Mouse (Mus musculus) forebrain, embryonic 15.5 days (tissue): Measurements from ENCODE around the gene Enam. TPM values are rescaled to one million over a fixed set of nuclear protein-coding genes. Genes with fewer than 3 reads are reported as not detected.

Source experiments
- ATAC-seq: fragments of 200-750 bp; cut with Nextera tagmentation; replicated peaks from 2 replicates; pipeline ENCODE4 v1.8.0; 2017; ENCODE audit warnings: mild to moderate bottlenecking, moderate TSS enrichment, moderate library complexity
- H3K27ac ChIP-seq: fragments of 300-500 bp; sonication (generic); replicated peaks from 2 replicates; pipeline ENCODE4 v1.5.1; 2015; ENCODE audit warnings: mild to moderate bottlenecking, inconsistent platforms
- H3K27me3 ChIP-seq: fragments of 300-500 bp; sonication (generic); 2 replicates; pipeline ENCODE4 v1.6.1; 2015; ENCODE audit warnings: inconsistent platforms
- H3K36me3 ChIP-seq: fragments of 300-500 bp; sonication (generic); 2 replicates; pipeline ENCODE4 v1.6.1; 2015; ENCODE audit warnings: mild to moderate bottlenecking, inconsistent platforms
- H3K4me1 ChIP-seq: fragments of 300-500 bp; sonication (generic); 2 replicates; pipeline ENCODE4 v1.6.1; 2015; ENCODE audit warnings: inconsistent platforms
- H3K4me2 ChIP-seq: fragments of 300-500 bp; sonication (generic); replicated peaks from 2 replicates; pipeline ENCODE4 v1.6.1; 2015; ENCODE audit warnings: mild to moderate bottlenecking, inconsistent platforms
- H3K4me3 ChIP-seq: fragments of 300-500 bp; sonication (generic); 2 replicates; pipeline ENCODE4 v1.5.1; 2015; ENCODE audit warnings: mild to moderate bottlenecking, inconsistent platforms
- H3K9ac ChIP-seq: fragments of 300-500 bp; sonication (generic); replicated peaks from 2 replicates; pipeline ENCODE4 v1.6.1; 2015; ENCODE audit warnings: mild to moderate bottlenecking, inconsistent platforms
- H3K9me3 ChIP-seq: fragments of 300-500 bp; sonication (generic); 2 replicates; pipeline ENCODE4 v1.6.1; 2016; ENCODE audit warnings: inconsistent platforms
- WGBS: fragments of 180-500 bp; shearing (Covaris S2); methylation state at CpG from one replicate; pipeline ENCODE4 v1.1.7; 2015; ENCODE audit warnings: mixed read lengths; 5-methylcytosine and 5-hydroxymethylcytosine counted together
- polyA plus RNA-seq: library from polyadenylated mRNA; unstranded; fragments of >200 nt; fragmentation: Nextera tagmentation; extraction: Ambion mirVana; gene quantifications from 2 replicates; pipeline ENCODE4 v1.2.1, GENCODE M21; 2015

Enam gene
- polyA plus RNA-seq = not detected in 2 replicates

- H3K4me2 ChIP-seq = no peak within 1 kb of the TSS
- H3K4me3 ChIP-seq = no peak within 1 kb of the TSS
- no peaks in the 10 kb centered on the region for H3K27me3 ChIP-seq
- H3K9me3 ChIP-seq = no peaks in the 10 kb centered on the region
- no peaks in the 10 kb centered on the region for H3K36me3 ChIP-seq
- H3K4me1 ChIP-seq = 0 out of 2 replicates have a peak, but pooled peaks cover 3% of the 10 kb centered on the region
- H3K27ac ChIP-seq = no peak within 1 kb of the TSS
- no peak within 1 kb of the TSS for H3K9ac ChIP-seq
- ATAC-seq = no peak
These were observed at the start of gene Enam for GRCm38 (mm10) chr5:88487675-88488074. TSS of gene Enam (plus strand) at chr5:88487975.

GRCm38 (mm10) chr5:88455691-88456090 lies 32.1 kb upstream of the Enam start, which contains the start of gene Ambn:
TSS of gene Ambn (plus strand) at chr5:88455991.
- H3K4me1 ChIP-seq = no peaks in the 10 kb centered on the region
- H3K4me3 ChIP-seq = no peak within 1 kb of the TSS
- no peak within 1 kb of the TSS for H3K9ac ChIP-seq
- H3K27me3 ChIP-seq = no peaks in the 10 kb centered on the region
- no peak within 1 kb of the TSS for H3K4me2 ChIP-seq
- H3K27ac ChIP-seq = no peak within 1 kb of the TSS
- no peak for ATAC-seq
- no peaks in the 10 kb centered on the region for H3K36me3 ChIP-seq
- 77% methylated on average over 3 of the region's 3 CpGs for WGBS
- no peaks in the 10 kb centered on the region for H3K9me3 ChIP-seq

GRCm38 (mm10) chr5:88467471-88467870 lies 20.3 kb upstream of the Enam start:
- H3K27me3 ChIP-seq = no peaks in the 10 kb centered on the region
- H3K27ac ChIP-seq = no peak overlapping the region
- H3K4me2 ChIP-seq = no peak overlapping the region
- H3K9me3 ChIP-seq = no peaks in the 10 kb centered on the region
- WGBS = 97% methylated on average over 2 of the region's 2 CpGs
- ATAC-seq = no peak
- H3K9ac ChIP-seq = no peak overlapping the region
- H3K4me3 ChIP-seq = no peak overlapping the region
- H3K4me1 ChIP-seq = no peaks in the 10 kb centered on the region
- no peaks in the 10 kb centered on the region for H3K36me3 ChIP-seq

- 90% methylated on average over 4 of the region's 4 CpGs for WGBS
- no peaks in the 10 kb centered on the region for H3K4me1 ChIP-seq
- no peak overlapping the region for H3K4me3 ChIP-seq
- no peak for ATAC-seq
- H3K36me3 ChIP-seq = no peaks in the 10 kb centered on the region
- H3K27me3 ChIP-seq = no peaks in the 10 kb centered on the region
- no peaks in the 10 kb centered on the region for H3K9me3 ChIP-seq
- no peak overlapping the region for H3K27ac ChIP-seq
- no peak overlapping the region for H3K9ac ChIP-seq
- no peak overlapping the region for H3K4me2 ChIP-seq
These were observed 18.7 kb upstream of the Enam start for GRCm38 (mm10) chr5:88468807-88469704.

GRCm38 (mm10) chr5:88489004-88489403 lies 1.2 kb downstream of the Enam start:
- Histone ChIP-seq H3K9ac (no peak overlapping the region), H3K27ac (no peak overlapping the region), H3K27me3 (no peaks in the 10 kb centered on the region), H3K36me3 (no peaks in the 10 kb centered on the region), H3K9me3 (no peaks in the 10 kb centered on the region), H3K4me2 (no peak overlapping the region), H3K4me3 (no peak overlapping the region), H3K4me1 (0 out of 2 replicates have a peak, but pooled peaks cover 3% of the 10 kb centered on the region)
- no peak for ATAC-seq
- WGBS = 82% methylated on average over 2 of the region's 2 CpGs

GRCm38 (mm10) chr5:88491111-88491510 lies 3.3 kb downstream of the Enam start:
- H3K27ac ChIP-seq = no peak overlapping the region
- no peak overlapping the region for H3K4me2 ChIP-seq
- no peaks in the 10 kb centered on the region for H3K27me3 ChIP-seq
- no peak for ATAC-seq
- 20% methylated on average over 5 of the region's 5 CpGs for WGBS
- H3K4me1 ChIP-seq = 0 out of 2 replicates have a peak, but pooled peaks cover 3% of the 10 kb centered on the region
- H3K9me3 ChIP-seq = no peaks in the 10 kb centered on the region
- H3K9ac ChIP-seq = no peak overlapping the region
- no peaks in the 10 kb centered on the region for H3K36me3 ChIP-seq
- H3K4me3 ChIP-seq = no peak overlapping the region

GRCm38 (mm10) chr5:88499781-88500180 lies 12.0 kb downstream of the Enam start:
- WGBS = 93% methylated on average over 3 of the region's 3 CpGs
- H3K9me3 ChIP-seq = no peaks in the 10 kb centered on the region

GRCm38 (mm10) chr5:88508555-88508954 lies 20.8 kb downstream of the Enam start:
- WGBS = 56% methylated on average over 1 of the region's 1 CpGs
- ATAC-seq = no peak

More at GRCm38 (mm10) chr5:88499781-88500180, 12.0 kb downstream of the Enam start:
- Histone ChIP-seq H3K4me1 (no peaks in the 10 kb centered on the region), H3K4me2 (no peak overlapping the region), H3K27ac (no peak overlapping the region), H3K9ac (no peak overlapping the region), H3K4me3 (no peak overlapping the region), H3K36me3 (no peaks in the 10 kb centered on the region), H3K27me3 (no peaks in the 10 kb centered on the region)
- no peak for ATAC-seq

GRCm38 (mm10) chr5:88508990-88509389 lies 21.2 kb downstream of the Enam start:
- Histone ChIP-seq H3K27ac (no peak overlapping the region), H3K4me2 (no peak overlapping the region), H3K9ac (no peak overlapping the region), H3K36me3 (no peaks in the 10 kb centered on the region), H3K27me3 (no peaks in the 10 kb centered on the region), H3K4me1 (no peaks in the 10 kb centered on the region), H3K9me3 (no peaks in the 10 kb centered on the region), H3K4me3 (no peak overlapping the region)
- no peak for ATAC-seq
- WGBS = 78% methylated on average over 1 of the region's 1 CpGs

More at GRCm38 (mm10) chr5:88508555-88508954, 20.8 kb downstream of the Enam start:
- Histone ChIP-seq H3K4me1 (no peaks in the 10 kb centered on the region), H3K4me2 (no peak overlapping the region), H3K36me3 (no peaks in the 10 kb centered on the region), H3K9me3 (no peaks in the 10 kb centered on the region), H3K27me3 (no peaks in the 10 kb centered on the region), H3K27ac (no peak overlapping the region), H3K9ac (no peak overlapping the region), H3K4me3 (no peak overlapping the region)

GRCm38 (mm10) chr5:88519232-88519631 lies 31.5 kb downstream of the Enam start:
- Histone ChIP-seq H3K36me3 (no peaks in the 10 kb centered on the region), H3K27me3 (no peaks in the 10 kb centered on the region), H3K9ac (no peak overlapping the region), H3K4me2 (no peak overlapping the region), H3K27ac (no peak overlapping the region), H3K9me3 (no peaks in the 10 kb centered on the region), H3K4me3 (no peak overlapping the region), H3K4me1 (no peaks in the 10 kb centered on the region)
- 2% methylated on average over 2 of the region's 2 CpGs for WGBS
- peak; percentile 57; the same call in 1 of the 2 replicates for ATAC-seq

- Histone ChIP-seq H3K27me3 (no peaks in the 10 kb centered on the region), H3K4me3 (no peak within 1 kb of the TSS), H3K36me3 (no peaks in the 10 kb centered on the region), H3K27ac (no peak within 1 kb of the TSS), H3K4me2 (no peak within 1 kb of the TSS), H3K9me3 (no peaks in the 10 kb centered on the region), H3K9ac (no peak within 1 kb of the TSS), H3K4me1 (no peaks in the 10 kb centered on the region)
- 92% methylated on average over 3 of the region's 3 CpGs for WGBS
- no peak for ATAC-seq
These were observed 39.9 kb downstream of the Enam start, which contains the start of gene Jchain for GRCm38 (mm10) chr5:88527657-88528056. TSS of gene Jchain (minus strand) at chr5:88527891.

GRCm38 (mm10) chr5:88530908-88531307 lies 43.1 kb downstream of the Enam start:
- WGBS = 51% methylated on average over 1 of the region's 1 CpGs
- no peaks in the 10 kb centered on the region for H3K4me1 ChIP-seq
- H3K9ac ChIP-seq = no peak overlapping the region

More at GRCm38 (mm10) chr5:88530908-88531307, 43.1 kb downstream of the Enam start:
- no peak overlapping the region for H3K27ac ChIP-seq
- H3K4me2 ChIP-seq = no peak overlapping the region
- H3K4me3 ChIP-seq = no peak overlapping the region
- H3K36me3 ChIP-seq = no peaks in the 10 kb centered on the region
- no peak for ATAC-seq
- H3K9me3 ChIP-seq = no peaks in the 10 kb centered on the region
- no peaks in the 10 kb centered on the region for H3K27me3 ChIP-seq
